Mouse (Mus musculus): ENCODE data around the gene Tbl2.

GRCm38 (mm10) chr5:135172986-135173385, 23.5 kb downstream of the Tbl2 start:
- TF ChIP-seq ZNF384 (IDR thresholded peaks at IDR 0.05; ENCODE audit: low read depth, low read length), result no peak
- TF ChIP-seq MAFK (IDR thresholded peaks at IDR 0.05; ENCODE audit: insufficient read depth, low read depth, low read length), result peak; percentile 88

Measured in ES-E14 (cell line).